Mouse (Mus musculus): Measurements from ENCODE around the gene Myh7.
"Not testable (repeated sequence)": the region's sequence is repeated elsewhere in the genome, so short reads cannot be mapped to it uniquely, and the experiment has no call there.

Gene Myh7

DNA sequence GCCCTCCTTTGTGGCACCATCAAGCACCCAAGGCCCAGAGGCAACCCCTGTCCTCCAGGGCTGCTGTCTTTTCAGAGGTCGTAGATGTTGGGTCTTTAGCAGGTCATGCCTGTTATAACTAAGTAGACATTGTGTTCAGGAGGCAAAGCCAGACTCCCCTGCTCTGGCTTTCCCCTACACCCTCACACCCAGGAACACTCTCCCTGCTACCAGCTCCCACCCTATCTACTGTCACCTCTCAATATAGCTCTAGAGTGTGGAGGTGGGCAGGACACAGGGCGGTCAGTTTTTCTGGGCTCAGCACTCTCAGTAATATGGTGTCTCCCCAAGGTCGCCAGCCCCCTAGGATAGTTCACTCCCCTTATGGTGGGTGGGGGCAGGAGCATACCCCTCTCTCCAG is 26.6 kb downstream of the Myh7 start:
- DNase-seq (ENCODE audit: low spot score): no peak

DNA sequence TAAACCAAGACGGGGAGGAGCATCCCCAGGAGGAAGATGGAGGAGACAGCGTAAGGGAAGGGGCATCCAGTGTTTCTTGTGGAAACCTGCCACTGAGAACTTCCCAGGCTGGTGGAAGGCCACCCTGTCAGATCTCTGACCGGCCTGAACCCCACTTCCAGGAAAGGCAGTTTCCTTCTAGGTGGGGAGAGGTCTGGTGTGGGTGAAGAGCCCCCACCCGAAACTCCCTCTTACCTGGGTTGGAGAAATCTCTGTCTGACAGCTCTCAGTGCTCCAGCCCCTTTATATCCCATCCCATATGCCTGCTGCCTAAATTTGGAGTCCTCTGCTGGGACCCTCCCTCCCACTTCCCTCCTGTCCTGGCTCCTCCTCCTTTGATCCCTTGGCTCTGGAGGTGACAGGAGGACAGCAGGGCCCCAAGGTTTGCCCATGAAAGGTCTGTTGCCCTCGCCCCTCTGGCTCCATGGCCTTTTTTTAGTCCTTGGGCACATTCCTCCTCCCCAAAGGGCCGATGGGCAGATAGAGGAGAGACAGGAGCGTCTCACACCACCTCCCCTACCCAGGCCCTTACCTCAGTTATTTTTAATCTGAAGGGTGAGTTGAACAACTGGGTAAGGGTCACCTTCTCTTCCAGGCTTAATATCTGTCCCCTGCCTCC is 28.0 kb downstream of the Myh7 start, which contains the start of gene Myh6:
Gene Myh6 (minus strand): TSS at position 608 of the 658 bp plus-strand sequence.
- no peak for DNase-seq (ENCODE audit: low spot score)

DNA sequence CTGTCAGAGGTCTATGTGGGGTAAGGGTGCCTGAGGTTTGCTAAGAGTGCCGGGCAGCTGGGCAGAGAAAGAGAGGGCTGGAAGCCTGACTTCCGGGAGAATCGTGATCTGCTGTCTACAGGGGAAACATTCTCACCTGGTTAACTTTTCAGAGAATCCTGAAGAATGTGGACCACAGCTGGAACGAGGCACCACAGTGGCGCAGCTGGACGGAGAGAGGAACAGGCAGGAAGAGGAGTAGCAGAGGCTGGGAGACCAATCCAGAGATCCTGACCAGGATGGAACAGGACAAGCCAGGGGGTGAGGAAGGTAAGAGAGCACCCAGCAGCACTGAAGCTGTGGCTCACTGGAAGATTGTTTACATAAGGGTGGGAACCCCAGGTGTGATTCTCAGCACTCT is 28.8 kb downstream of the Myh7 start:
- DNase-seq (ENCODE audit: low spot score): no peak

DNA sequence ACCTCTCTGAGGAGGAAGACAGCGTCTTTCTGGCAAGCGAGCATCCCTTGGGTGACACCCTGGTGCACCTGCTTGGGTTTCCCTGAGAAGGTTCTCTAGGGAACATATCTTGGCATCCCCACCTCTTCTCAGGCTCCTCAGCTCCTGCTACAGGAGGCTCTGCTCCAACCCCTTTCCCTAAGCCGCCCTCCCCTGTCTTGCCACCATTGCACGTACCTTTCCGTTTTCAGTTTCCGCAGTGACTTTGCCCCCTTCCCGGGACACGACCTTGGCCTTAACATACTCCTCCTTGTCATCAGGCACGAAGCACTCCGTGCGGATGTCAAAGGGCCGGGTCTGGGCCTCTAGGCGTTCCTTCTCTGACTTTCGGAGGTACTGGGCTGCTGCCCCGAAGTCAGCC is 29.4 kb downstream of the Myh7 start:
- DNase-seq (ENCODE audit: low spot score): no peak

DNA sequence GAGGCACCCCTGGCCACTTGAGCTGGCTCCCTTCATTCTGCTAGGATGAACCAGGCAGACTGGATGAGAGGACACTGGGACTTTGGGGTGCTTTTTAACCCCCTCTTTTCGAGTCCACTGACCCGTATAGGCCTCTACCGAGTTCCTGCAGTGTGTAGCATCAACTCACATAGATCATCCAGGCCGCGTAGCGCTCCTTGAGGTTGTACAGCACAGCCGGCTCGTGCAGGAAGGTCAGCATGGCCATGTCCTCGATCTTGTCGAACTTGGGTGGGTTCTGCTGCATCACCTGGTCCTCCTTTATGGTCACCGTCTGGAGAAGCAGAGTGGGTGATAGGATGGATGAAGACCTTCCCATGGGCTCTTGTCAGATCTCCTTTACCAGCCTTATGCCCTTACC is 30.7 kb downstream of the Myh7 start:
- DNase-seq (ENCODE audit: low spot score): no peak

DNA sequence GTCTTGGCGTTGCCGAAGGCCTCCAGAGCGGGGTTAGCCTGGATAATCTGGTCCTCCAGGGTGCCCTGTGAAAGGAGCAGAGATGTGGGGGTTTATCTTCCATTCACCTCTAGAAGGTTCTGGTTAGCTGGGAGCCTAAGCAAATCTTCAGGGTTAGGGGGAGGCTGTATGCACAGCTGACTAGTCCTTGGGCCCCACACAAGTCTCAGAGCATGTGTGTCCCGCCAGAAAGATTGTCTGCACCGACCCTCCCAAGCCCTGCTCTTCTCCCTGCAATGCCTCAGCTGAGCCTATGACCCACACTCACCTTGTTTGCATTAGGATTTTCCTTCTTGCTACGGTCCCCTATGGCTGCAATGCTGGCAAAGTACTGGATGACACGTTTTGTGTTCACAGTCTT is 31.7 kb downstream of the Myh7 start:
- no peak for DNase-seq (ENCODE audit: low spot score)

DNA sequence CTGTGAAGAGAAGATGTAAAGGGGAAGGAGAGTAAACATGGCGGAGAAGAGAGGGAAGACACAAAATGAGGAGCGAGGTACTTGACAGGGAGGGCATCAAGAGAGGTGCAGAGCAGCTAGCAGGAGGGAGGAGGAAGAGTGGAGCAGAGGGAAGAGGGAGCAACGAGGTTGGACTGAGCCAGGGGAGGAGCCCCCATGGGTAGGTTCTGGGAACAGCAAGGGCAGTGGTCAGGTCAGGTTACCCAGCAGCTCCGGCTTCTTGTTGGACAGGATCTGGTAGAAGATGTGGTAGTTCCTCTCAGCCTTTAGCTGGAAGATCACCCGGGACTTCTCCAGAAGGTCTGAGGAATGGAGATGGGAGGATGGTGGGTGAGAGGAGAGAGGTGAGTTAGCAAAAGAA is 32.9 kb downstream of the Myh7 start:
- DNase-seq (ENCODE audit: low spot score): no peak

DNA sequence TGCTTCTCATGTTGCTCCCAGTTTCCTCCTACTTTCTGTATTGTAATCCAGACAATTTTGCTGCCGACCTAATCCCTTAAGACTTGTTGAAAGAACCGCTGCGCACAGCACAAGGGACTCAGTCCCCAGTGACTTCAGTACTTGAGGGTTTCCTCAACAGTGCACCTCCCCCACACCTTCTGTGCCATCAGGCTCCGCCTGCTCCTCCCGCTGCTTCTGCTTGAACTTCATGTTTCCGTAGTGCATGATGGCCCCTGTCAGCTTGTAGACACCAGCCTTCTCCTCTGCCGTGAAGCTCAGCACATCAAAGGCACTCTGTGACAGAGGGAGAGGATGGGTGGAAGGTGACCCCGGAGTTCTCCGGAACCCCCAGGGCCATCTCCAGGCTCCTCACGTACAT is 33.7 kb downstream of the Myh7 start:
- DNase-seq (ENCODE audit: low spot score): no peak

DNA sequence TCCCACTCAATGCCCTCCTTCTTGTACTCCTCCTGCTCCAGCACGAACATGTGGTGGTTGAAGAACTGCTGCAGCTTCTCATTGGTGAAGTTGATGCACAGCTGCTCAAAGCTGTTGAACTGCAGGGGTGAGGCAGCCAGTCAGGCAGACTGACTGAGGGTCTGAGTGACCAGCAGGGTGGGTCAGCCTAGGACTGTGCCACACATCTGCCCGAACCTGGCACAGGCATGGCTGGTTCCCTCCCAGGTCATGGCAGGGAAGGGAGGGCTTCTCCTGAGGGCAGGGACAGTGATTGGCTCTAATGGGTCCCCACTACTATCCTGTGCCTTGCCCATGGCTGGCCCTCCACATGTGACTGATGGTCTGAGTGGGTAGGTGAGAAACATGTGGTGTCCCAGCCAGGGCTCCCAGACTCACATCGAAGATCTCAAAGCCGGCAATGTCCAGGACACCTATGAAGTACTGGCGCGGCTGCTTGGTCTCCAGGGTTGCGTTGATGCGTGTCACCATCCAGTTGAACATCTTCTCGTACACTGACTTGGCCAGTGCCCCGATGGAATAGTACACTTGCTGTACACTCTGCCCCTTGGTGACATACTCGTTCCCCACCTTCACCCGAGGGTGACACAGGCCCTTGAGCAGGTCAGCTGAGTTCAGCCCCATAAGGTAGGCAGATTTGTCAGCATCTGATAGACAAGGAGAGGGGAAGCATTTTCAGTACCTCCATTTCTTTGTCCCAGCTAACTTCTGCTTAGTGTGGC is 34.4 kb downstream of the Myh7 start:
- DNase-seq (ENCODE audit: low spot score): not testable (repeated sequence)

DNA sequence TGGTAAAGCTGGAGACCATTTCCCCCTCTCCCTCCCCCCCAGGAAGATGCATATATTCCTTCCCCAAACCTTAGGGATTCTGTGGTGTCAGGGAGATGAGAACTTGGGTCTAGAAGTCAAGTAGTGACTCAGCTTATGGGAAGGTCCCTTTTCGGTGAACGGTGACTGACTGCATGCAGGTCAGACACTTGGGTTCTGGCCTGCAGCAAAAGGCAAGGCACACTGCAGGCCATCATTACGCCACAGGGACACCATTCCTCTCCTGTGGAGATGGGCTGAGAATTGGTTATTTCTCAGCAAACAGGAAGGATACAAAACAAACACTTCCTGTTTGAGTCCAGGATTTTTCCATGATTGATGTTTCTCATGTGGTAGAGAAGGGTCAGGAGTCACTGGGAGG is 35.2 kb downstream of the Myh7 start:
- DNase-seq (ENCODE audit: low spot score): no peak

DNA sequence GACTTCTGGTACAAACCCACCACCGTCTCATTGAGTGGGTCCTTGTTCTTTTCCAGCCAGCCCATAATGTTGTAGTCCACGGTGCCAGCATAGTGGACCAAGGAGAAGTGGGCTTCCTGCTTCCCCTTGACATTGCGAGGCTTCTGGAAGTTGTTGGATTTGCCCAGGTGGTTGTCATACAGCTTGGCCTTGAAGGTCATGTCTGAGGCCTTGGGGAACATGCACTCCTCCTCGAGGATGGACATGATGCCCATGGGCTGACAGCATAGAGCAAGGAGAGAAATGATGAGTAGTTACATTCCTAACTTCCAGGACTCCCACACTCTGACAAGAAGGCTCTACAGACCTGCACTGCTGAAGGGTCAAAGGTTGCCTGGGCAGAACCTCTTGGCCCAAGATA is 35.9 kb downstream of the Myh7 start:
- DNase-seq (ENCODE audit: low spot score): no peak

DNA sequence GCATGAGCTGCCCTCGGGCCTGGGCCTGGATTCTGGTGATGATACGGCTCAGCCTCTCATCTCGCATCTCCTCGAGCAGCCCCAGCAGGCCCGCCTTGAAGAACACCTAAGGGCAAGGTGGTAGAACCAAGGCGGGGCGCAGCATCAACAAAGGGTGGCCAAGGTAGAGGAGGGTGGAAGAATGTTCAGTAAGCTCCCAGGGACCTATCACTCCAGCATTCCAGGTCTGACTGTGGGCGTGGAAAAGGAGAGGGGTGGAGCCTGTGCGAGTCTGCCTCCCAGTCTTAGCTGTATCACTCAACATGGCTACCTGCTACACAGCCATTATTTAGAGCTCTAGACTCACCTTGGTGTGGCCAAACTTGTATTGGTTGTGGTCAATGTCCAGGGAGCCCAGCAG is 37.9 kb downstream of the Myh7 start:
- no peak for DNase-seq (ENCODE audit: low spot score)

DNA sequence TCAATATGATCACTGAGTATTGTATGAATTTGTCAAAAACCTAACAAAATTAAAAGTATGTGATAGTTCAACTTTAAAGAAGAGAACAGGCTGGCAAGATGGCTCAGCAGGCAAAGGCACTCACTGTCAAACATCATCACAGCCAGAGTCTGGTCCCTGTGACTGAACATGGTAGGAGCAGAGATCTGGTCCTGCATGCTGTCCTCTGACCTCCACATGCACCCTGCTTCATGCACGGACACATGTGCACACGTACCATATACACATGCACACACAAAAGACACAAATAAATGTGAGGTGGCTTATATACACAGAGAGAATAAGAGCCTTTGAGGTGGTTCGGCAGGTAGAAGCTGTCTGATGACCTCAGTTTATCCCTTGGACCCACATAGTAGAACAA is 38.9 kb downstream of the Myh7 start:
- no peak for DNase-seq (ENCODE audit: low spot score)

DNA sequence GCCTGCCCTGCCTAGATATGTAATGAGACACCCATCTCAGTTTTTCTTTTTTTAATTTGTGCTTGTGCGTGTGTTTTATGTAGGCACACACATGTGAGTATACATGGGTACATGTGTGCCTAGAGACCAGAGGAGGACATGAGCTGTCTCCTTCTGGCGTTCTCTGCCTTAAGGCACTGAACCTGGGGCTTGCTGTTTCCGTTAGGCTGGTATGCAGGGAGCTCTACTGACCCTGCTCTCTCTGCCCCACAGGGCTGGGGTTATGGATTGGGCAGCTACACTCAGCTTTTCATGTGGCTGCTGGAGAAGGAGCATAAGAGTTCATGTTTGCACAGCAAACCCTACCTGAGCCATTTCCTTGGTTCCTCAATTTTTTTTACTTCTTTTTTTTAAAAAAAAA is 40.0 kb downstream of the Myh7 start:
- DNase-seq (ENCODE audit: low spot score): no peak

DNA sequence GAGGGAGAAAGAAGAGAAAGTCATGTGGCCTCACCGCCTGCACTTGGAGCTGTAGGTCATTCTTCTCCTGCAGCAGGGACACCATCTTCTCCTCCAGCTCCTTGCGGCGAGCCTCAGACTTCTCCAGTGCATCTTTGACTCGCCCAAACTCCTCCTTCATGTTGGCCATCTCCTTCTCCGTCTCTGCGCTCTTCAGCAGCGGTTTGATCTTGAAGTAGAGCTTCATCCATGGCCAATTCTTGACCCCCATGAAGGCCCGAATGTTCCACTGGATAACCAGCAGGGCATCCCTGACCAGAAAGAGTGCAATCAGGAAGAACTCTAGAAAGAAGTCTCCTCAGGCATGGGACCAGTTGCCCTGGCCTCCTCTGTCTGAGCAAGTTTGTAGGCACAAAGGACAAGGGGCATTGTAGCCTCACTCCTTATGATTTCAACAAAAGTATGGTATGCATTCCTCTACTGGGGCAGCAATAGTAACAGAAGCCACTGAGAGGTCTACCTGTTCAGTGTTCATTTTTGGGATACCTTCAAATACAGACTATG is 40.7 kb downstream of the Myh7 start:
- DNase-seq (ENCODE audit: low spot score): no peak

DNA sequence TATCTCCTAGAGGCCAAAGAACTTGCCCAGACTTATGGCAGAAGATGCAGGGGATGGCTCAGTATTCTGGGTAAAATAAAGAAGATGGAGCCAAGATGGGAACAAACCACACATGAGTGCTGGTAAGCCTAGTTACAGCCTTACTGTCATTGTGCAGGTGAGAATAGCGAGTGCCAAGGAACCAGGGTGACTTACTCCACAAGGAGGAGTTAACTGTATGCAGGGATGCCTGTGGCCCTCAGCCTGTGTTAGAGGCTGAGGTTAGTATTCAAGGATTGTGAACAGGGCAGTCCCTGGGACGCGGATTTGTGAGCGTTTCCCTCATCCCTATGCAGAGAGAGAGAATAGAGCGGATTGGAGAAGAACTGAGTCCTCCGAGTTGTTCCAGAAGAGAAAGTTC is 42.8 kb downstream of the Myh7 start:
- DNase-seq (ENCODE audit: low spot score): no peak

DNA sequence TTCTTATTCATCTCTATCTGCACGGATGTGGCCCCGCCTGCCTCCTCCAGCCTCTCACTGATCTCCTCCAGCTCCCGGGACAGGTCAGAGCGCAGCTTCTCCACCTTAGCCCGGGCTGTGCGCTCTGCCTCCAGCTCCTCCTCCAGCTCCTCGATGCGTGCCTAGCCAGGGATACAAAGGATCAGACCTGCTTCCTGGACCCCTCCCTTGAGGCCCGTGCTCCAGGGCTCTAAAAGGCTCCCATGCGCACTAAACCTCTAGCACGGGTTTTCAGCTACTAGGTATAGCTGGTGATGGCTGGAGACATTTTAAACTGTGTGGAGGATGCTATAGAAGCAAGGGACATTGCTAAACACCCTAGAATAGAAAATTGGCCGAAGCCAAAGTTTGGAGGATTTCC is 43.9 kb downstream of the Myh7 start:
- no peak for DNase-seq (ENCODE audit: low spot score)

DNA sequence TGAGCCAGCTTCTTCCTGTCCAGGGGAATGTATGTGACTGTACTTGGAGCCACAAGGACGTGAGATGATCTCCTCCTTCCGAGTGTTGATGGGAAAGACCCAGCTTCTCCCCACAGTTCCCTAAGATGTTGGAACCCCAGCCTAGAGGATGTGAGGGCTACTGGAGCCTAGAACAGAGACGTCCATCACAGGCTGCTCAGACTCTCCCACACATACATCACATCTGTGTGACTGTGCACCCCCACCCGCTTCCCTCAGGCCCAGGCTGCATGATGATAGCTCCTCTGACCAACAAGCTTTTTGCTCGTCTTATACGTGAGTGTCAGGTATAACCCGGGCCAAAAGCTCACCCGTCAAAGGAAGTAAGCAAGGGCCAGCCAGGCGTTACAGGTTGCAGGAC is 45.6 kb downstream of the Myh7 start:
- no peak for DNase-seq (ENCODE audit: low spot score)

DNA sequence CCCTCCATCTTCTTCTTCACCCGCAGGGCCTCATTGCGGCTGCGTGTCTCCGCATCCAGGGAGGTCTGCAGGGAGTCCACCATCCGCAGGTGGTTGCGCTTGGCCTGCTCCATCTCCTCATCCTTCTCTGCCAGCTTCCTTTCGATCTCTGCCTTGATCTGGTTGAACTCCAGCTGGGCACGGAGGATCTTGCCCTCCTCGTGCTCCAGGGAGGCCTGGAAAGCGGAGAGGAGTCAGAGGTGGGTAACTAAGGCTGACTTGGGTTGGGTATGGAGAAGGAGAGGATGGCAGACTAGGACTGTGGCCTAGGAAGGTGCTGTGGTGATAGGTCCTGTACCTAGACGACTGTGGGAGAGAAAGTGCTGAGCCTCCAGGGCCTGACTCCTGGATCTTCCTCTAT is 47.4 kb downstream of the Myh7 start:
- DNase-seq (ENCODE audit: low spot score): not testable (repeated sequence)

DNA sequence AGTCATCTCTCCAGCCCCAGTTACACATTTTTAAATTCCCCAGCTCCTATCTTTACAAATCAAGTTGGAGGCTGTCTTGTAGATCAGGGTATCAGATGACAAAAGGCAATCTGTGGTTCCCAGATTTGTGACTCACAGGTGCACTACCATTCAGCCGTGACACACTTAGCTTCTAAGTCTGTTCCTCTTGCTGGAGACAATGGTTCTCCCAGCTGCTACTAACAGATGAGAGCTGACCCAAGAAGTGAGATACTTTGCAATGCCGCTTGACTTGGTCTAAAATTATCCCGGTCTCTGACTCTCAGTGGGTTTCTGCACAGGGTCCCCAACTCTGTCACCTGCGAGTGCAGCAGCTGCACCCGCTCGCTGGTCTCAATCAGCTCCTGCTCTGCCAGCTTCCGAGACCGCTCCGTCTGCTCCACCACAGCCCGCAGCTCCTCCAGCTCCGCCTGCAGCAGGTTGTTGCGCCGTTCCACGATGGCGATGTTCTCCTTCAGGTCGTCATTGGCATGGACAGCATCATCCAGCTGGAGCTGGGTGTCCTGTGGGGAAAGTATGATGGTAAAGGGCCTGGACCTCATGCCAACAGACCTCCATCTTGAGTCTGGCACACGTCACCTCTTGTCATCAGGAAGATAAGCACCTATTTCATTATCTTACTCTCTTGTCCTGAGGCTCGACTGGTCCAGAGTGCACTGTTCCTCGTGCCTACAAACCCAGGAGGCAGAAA is 48.3 kb downstream of the Myh7 start:
- DNase-seq (ENCODE audit: low spot score): no peak

DNA sequence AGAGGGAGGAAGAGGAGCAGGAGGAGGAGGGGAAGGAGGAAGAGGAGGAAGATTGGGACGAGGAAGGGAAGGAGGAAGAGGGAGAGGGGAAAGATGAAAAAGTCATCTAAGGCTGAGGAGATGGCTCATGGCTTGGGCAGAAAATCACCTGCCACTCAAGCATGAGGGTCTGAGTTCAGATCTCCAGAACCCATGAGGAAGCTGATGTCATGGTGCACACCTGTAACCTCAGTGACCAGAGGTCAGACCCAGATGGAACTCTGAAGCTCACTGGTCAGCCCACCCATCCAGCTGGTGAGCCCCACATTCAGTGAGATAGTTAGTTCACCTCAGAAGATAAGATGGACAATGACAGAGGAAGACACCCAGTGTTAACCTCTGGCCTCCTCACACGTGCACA is 49.5 kb downstream of the Myh7 start:
- no peak for DNase-seq (ENCODE audit: low spot score)

DNA sequence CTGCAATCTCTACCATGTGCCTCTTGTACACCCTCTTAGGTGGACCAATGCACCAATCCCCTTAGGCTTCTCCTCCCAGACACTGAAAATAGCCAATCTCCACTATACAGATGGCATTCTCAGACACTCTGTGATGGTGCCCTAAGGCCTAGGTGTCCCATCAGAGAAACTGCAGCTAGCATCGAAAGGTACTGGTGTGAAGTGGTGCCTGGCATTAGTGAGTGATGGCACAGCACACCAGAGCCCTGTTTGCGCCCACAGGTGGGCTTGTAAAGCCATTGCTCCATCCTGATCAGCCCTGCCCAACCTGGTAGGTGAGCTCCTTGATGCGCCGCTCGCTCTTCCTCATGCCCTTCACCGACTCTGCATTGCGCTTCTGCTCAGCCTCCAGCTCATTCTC is 50.5 kb downstream of the Myh7 start:
- no peak for DNase-seq (ENCODE audit: low spot score)

DNA sequence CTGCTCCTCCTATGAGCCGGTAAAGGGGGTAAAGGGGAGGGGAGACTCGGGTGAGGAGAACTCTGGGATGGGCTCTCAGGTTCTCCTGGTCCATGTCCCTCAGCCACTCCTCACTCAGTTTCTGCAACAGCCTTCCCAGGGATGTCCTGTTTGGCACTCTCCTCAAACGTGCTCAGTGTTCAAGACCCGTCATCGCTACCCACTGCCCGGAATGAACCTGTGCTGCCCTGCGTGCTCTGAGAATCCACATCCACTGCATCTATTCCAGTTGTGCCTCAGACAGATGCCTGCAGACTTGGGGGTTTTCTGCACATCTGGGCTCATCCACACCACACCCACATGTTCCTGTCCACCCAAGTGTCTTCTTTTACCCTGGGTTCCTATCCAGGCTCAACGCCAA is 51.9 kb downstream of the Myh7 start:
- DNase-seq (ENCODE audit: low spot score): no peak
